Mouse (Mus musculus) brain, embryonic 14.5 days (tissue): Measurements from ENCODE around the gene Aldh1a3.

Source experiments
- CTCF ChIP-seq: fragments of 200-500 bp; IDR thresholded peaks from 2 replicates; pipeline ENCODE4 v1.5.1; 2012; ENCODE audit warnings: inconsistent platforms, mild to moderate bottlenecking, moderate library complexity, borderline replicate concordance; ENCODE audit not compliant: insufficient read depth, insufficient read length; ENCODE audit errors: extremely low read depth
- POLR2A ChIP-seq: fragments of 200-500 bp; IDR thresholded peaks from 2 replicates; pipeline ENCODE4 v1.6.1; 2012; ENCODE audit warnings: mild to moderate bottlenecking, inconsistent platforms, borderline replicate concordance; ENCODE audit not compliant: poor library complexity, insufficient read depth, insufficient read length, severe bottlenecking; ENCODE audit errors: extremely low read depth

DNA sequence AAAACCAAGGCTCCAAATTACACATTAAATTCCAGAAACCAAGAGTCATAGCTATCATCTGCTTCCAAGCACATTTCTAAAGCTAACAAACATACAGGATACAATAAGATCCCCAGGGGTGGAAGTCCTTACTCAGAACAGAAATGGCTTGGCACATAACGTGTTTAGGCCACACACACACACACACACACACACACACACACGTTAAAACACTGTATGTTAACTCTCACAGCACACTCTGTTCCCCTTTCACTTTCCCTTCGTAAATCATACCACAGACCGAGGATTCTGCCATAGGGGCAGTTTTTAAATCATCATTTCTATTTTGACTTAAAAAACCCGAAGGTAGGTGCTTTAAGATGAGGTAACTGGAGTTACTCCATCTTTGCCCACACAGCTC, 43.1 kb downstream of the Aldh1a3 start:
- no peak for TF ChIP-seq CTCF
- TF ChIP-seq POLR2A = no peak
